Mouse (Mus musculus) hindbrain, embryonic 10.5 days (tissue): ENCODE data around the gene BC048671. TPM values are rescaled to one million over a fixed set of nuclear protein-coding genes. Genes with fewer than 3 reads are reported as not detected.

Experiments used
- DNase-seq: peaks from one replicate; pipeline ENCODE4 v3.0.0-alpha.2; 2017; ENCODE audit warnings: low spot score
- H3K27ac ChIP-seq: fragments of 300-500 bp; sonication (generic); 2 replicates; pipeline ENCODE4 v1.5.1; 2016; ENCODE audit warnings: mild to moderate bottlenecking, moderate library complexity
- H3K27me3 ChIP-seq: fragments of 300-500 bp; sonication (generic); 2 replicates; pipeline ENCODE4 v1.6.1; 2016; ENCODE audit warnings: mild to moderate bottlenecking; ENCODE audit not compliant: poor library complexity, insufficient read depth, severe bottlenecking
- H3K36me3 ChIP-seq: fragments of 300-500 bp; sonication (generic); 2 replicates; pipeline ENCODE4 v1.6.1; 2016; ENCODE audit warnings: mild to moderate bottlenecking, moderate library complexity
- H3K4me1 ChIP-seq: fragments of 300-500 bp; sonication (generic); replicated peaks from 2 replicates; pipeline ENCODE4 v1.6.1; 2016; ENCODE audit warnings: mild to moderate bottlenecking
- H3K4me3 ChIP-seq: fragments of 300-500 bp; sonication (generic); 2 replicates; pipeline ENCODE4 v1.5.1; 2016; ENCODE audit warnings: mild to moderate bottlenecking, moderate library complexity
- H3K9me3 ChIP-seq: fragments of 300-500 bp; sonication (generic); 2 replicates; pipeline ENCODE4 v1.6.1; 2016; ENCODE audit warnings: mild to moderate bottlenecking, moderate library complexity
- WGBS: fragments of 180-500 bp; shearing (Covaris S2); methylation state at CpG from one replicate; pipeline ENCODE4 v1.1.7; 2016; 5-methylcytosine and 5-hydroxymethylcytosine counted together
- polyA plus RNA-seq: library from polyadenylated mRNA; unstranded; fragments of >200 nt; fragmentation: Nextera tagmentation; extraction: Ambion mirVana; gene quantifications from 2 replicates; pipeline ENCODE4 v1.2.1, GENCODE M21; 2016

The BC048671 gene
- polyA plus RNA-seq, 1 experiment from 2014 or later: not detected

GRCm38 (mm10) chr6:90324991-90325390 is 24.0 kb downstream of the BC048671 start, which contains the start of gene Chst13:
TSS of gene Chst13 (minus strand) at chr6:90325185.
- H3K9me3 ChIP-seq: no peaks in the 10 kb centered on the region
- peak within 1 kb of the TSS; percentile 40 for H3K4me3 ChIP-seq
- no peak within 1 kb of the TSS for H3K27ac ChIP-seq
- peaks cover 9% of the 10 kb centered on the region for H3K4me1 ChIP-seq
- peaks cover 14% of the 10 kb centered on the region for H3K27me3 ChIP-seq
- no peaks in the 10 kb centered on the region for H3K36me3 ChIP-seq
- WGBS: 7% methylated on average over 22 of the region's 22 CpGs
- peak; percentile 8 for DNase-seq

- peak; percentile 17 for DNase-seq
- Histone ChIP-seq H3K9me3 (no peaks in the 10 kb centered on the region), H3K27ac (no peak overlapping the region), H3K27me3 (peaks cover 14% of the 10 kb centered on the region), H3K4me3 (no peak overlapping the region), H3K4me1 (peaks cover 5% of the 10 kb centered on the region), H3K36me3 (no peaks in the 10 kb centered on the region)
- 27% methylated on average over 6 of the region's 6 CpGs for WGBS
Measured at GRCm38 (mm10) chr6:90327670-90328069, 26.7 kb downstream of the BC048671 start.

- no peaks in the 10 kb centered on the region for H3K9me3 ChIP-seq
- 57% methylated on average over 1 of the region's 1 CpGs for WGBS
- no peak overlapping the region for H3K27ac ChIP-seq
- peaks cover 3% of the 10 kb centered on the region for H3K4me1 ChIP-seq
- DNase-seq: no peak
- no peaks in the 10 kb centered on the region for H3K36me3 ChIP-seq
- no peak overlapping the region for H3K4me3 ChIP-seq
- H3K27me3 ChIP-seq: peaks cover 12% of the 10 kb centered on the region
Measured at GRCm38 (mm10) chr6:90329953-90330352, 28.9 kb downstream of the BC048671 start.

GRCm38 (mm10) chr6:90332561-90333425 is 31.8 kb downstream of the BC048671 start, which contains the start of gene Uroc1:
TSS of gene Uroc1 (plus strand) at chr6:90333284.
- H3K4me3 ChIP-seq: no peak within 1 kb of the TSS
- DNase-seq: no peak
- WGBS: 83% methylated on average over 7 of the region's 7 CpGs

GRCm38 (mm10) chr6:90334244-90334643 is 33.2 kb downstream of the BC048671 start:
- DNase-seq: no peak
- Histone ChIP-seq H3K4me3 (no peak overlapping the region), H3K27me3 (no peaks in the 10 kb centered on the region), H3K36me3 (no peaks in the 10 kb centered on the region), H3K9me3 (no peaks in the 10 kb centered on the region), H3K4me1 (no peaks in the 10 kb centered on the region), H3K27ac (no peak overlapping the region)
- WGBS: 87% methylated on average over 3 of the region's 3 CpGs

More at GRCm38 (mm10) chr6:90332561-90333425, 31.8 kb downstream of the BC048671 start, which contains the start of gene Uroc1:
- Histone ChIP-seq H3K9me3 (no peaks in the 10 kb centered on the region), H3K27ac (no peak within 1 kb of the TSS), H3K36me3 (no peaks in the 10 kb centered on the region), H3K27me3 (no peaks in the 10 kb centered on the region), H3K4me1 (no peaks in the 10 kb centered on the region)

GRCm38 (mm10) chr6:90342343-90342742 is 41.3 kb downstream of the BC048671 start:
- no peak for DNase-seq
- 82% methylated on average over 2 of the region's 2 CpGs for WGBS

GRCm38 (mm10) chr6:90347183-90347582 is 46.2 kb downstream of the BC048671 start:
- Histone ChIP-seq H3K9me3 (no peaks in the 10 kb centered on the region), H3K27ac (no peak overlapping the region), H3K4me1 (no peaks in the 10 kb centered on the region; the same call in 1 of the 2 replicates), H3K4me3 (no peak overlapping the region), H3K27me3 (no peaks in the 10 kb centered on the region), H3K36me3 (no peaks in the 10 kb centered on the region)
- 82% methylated on average over 4 of the region's 4 CpGs for WGBS
- no peak for DNase-seq

More at GRCm38 (mm10) chr6:90342343-90342742, 41.3 kb downstream of the BC048671 start:
- Histone ChIP-seq H3K4me3 (no peak overlapping the region), H3K36me3 (no peaks in the 10 kb centered on the region), H3K9me3 (no peaks in the 10 kb centered on the region), H3K27ac (no peak overlapping the region), H3K4me1 (no peaks in the 10 kb centered on the region), H3K27me3 (no peaks in the 10 kb centered on the region)

- WGBS: 81% methylated on average over 4 of the region's 4 CpGs
Measured at GRCm38 (mm10) chr6:90348500-90348899, 47.5 kb downstream of the BC048671 start.

GRCm38 (mm10) chr6:90350011-90350410 is 49.0 kb downstream of the BC048671 start:
- 61% methylated on average over 2 of the region's 2 CpGs for WGBS
- DNase-seq: peak; percentile 34
- Histone ChIP-seq H3K4me1 (no peaks in the 10 kb centered on the region; the same call in 1 of the 2 replicates), H3K36me3 (no peaks in the 10 kb centered on the region), H3K4me3 (no peak overlapping the region), H3K9me3 (no peaks in the 10 kb centered on the region), H3K27ac (no peak overlapping the region), H3K27me3 (no peaks in the 10 kb centered on the region)

More at GRCm38 (mm10) chr6:90348500-90348899, 47.5 kb downstream of the BC048671 start:
- no peaks in the 10 kb centered on the region for H3K9me3 ChIP-seq
- H3K36me3 ChIP-seq: no peaks in the 10 kb centered on the region
- no peaks in the 10 kb centered on the region; the same call in 1 of the 2 replicates for H3K4me1 ChIP-seq
- H3K4me3 ChIP-seq: no peak overlapping the region
- H3K27ac ChIP-seq: no peak overlapping the region
- H3K27me3 ChIP-seq: no peaks in the 10 kb centered on the region
- no peak for DNase-seq

Other genes starting within 250 kb of the BC048671 start
- not detected in 2 replicates for gene Vmn1r49, start 222.7 kb upstream of the BC048671 start, polyA plus RNA-seq
- not detected in 2 replicates for gene Vmn1r50, start 199.8 kb upstream of the BC048671 start, polyA plus RNA-seq
- gene Vmn1r51, start 178.6 kb upstream of the BC048671 start, polyA plus RNA-seq: not detected in 2 replicates
- not detected in 2 replicates for gene Vmn1r52, start 126.4 kb upstream of the BC048671 start, polyA plus RNA-seq
- not detected in 2 replicates for gene V1ra8, start 98.4 kb upstream of the BC048671 start, polyA plus RNA-seq
- gene Vmn1r53, start 76.8 kb upstream of the BC048671 start, polyA plus RNA-seq: not detected in 2 replicates
- not detected in 2 replicates for gene Vmn1r54, start 54.9 kb upstream of the BC048671 start, polyA plus RNA-seq
- not detected in 2 replicates for gene Chst13, start 24.0 kb downstream of the BC048671 start, polyA plus RNA-seq
- gene Uroc1, start 32.1 kb downstream of the BC048671 start, polyA plus RNA-seq: not detected in 2 replicates
- gene Zxdc, start 68.3 kb downstream of the BC048671 start, polyA plus RNA-seq: 5.8 and 8.4 TPM in 2 replicates
- 1.2 and 2.0 TPM in 2 replicates for gene Cfap100, start 127.6 kb downstream of the BC048671 start, polyA plus RNA-seq
- gene Klf15, start 161.4 kb downstream of the BC048671 start, polyA plus RNA-seq: 4.1 and 4.9 TPM in 2 replicates
- 1.7 and 2.9 TPM in 2 replicates for gene Aldh1l1, start 185.2 kb downstream of the BC048671 start, polyA plus RNA-seq